Mouse (Mus musculus): ENCODE results near the gene Mef2b. TPM values are rescaled to one million over a fixed set of nuclear protein-coding genes. Genes with fewer than 3 reads are reported as not detected.
A peak's percentile ranks its signal among the peaks of the same experiment; 100 is the strongest.
"Not testable (repeated sequence)": the region's sequence is repeated elsewhere in the genome, so short reads cannot be mapped to it uniquely, and the experiment has no call there.

The Mef2b gene
- total RNA-seq, 2 experiments from 2014 or later, result 0.26 to 0.56 TPM

DNA sequence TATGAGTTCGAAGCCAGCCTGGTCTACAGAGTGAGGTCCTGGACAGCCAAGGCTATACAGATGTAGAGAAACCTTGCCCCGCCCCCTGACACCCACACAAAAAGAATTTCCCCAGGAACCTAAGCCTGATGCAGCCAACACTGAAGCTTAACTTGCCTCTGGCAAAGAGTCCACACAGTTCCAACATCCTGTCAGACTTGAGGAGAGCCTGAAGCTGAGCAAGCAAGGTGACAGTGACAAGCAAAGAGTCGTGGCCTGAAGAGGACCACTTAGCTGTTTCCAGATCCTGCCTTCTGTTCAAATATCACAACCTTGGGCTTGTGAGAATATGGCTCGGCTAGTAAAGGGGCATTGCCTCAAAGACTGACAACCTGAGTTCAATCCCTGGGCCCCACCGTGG, 75.6 kb downstream of the Mef2b start:
- DNase-seq (ENCODE audit: low spot score in 2 of 2), result no peak

GRCm38 (mm10) chr8:70216161-70216560, 76.7 kb downstream of the Mef2b start:
- DNase-seq (ENCODE audit: low spot score in 2 of 2), result not testable (repeated sequence)

DNA sequence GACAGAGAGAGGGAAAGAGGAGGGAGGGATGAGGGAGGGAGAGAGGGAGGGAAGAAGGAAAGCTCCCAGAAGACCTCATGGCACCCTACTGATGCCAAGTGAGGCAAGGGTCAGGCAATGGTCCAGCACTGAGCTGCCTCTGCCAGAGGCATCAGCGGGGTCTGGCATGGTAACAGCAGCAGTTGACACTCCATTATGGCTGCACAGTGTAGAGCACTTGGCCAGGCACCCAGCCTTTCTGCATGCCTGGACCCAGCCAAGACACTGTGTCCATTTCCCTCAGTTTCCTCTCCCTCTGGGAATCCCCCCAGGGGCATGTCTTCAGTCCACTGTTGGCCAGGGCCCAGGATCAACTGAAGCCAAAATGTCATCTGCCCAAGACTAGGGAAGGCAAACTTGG, 77.1 kb downstream of the Mef2b start:
- DNase-seq (ENCODE audit: low spot score in 2 of 2), result peak; percentile 45 to 73

Small RNA genes within 50 kb of the gene (microRNA-seq; reads per million reads assigned to microRNA genes)
- not detected for gene Mir7066

Other genes starting within 250 kb of the Mef2b start
- under 1 TPM in 1 of 2 experiments, not detected in 1; 0.60 TPM for gene Tssk6, start 237.5 kb upstream of the Mef2b start, total RNA-seq (2021)
- 100 to 1,000 TPM; 188 to 196 TPM for gene Ndufa13, start 237.2 kb upstream of the Mef2b start, total RNA-seq (2021)
- 10 to 100 TPM; 10.8 to 11.7 TPM for gene Yjefn3, start 237.0 kb upstream of the Mef2b start, total RNA-seq (2021)
- gene Gatad2a, start 143.3 kb upstream of the Mef2b start, total RNA-seq (2021), result 10 to 100 TPM; 60.9 to 74.5 TPM
- 10 to 100 TPM; 41.0 to 45.2 TPM for gene Mau2, start 97.0 kb upstream of the Mef2b start, total RNA-seq (2021)
- 10 to 100 TPM; 23.0 to 23.8 TPM for gene Sugp1, start 96.9 kb upstream of the Mef2b start, total RNA-seq (2021)
- under 1 TPM; 0.54 to 0.67 TPM for gene Tm6sf2, start 66.8 kb upstream of the Mef2b start, total RNA-seq (2021)
- not detected for gene Hapln4, start 56.3 kb upstream of the Mef2b start, total RNA-seq (2021)
- gene Ncan, start 18.8 kb upstream of the Mef2b start, total RNA-seq (2021), result under 1 TPM; 0.07 to 0.08 TPM
- gene Nr2c2ap, start 8.4 kb upstream of the Mef2b start, total RNA-seq (2021), result 10 to 100 TPM in 1 of 2 experiments, 1 to 10 TPM in 1; 8.6 to 10.3 TPM
- 10 to 100 TPM; 12.7 to 16.6 TPM for gene Rfxank, start 557 bp upstream of the Mef2b start, total RNA-seq (2021)
- 10 to 100 TPM; 25.6 to 27.7 TPM for gene Borcs8, start 212 bp upstream of the Mef2b start, total RNA-seq (2021)
- gene Tmem161a, start 32.6 kb downstream of the Mef2b start, total RNA-seq (2021), result 10 to 100 TPM; 64.5 to 72.5 TPM
- 10 to 100 TPM; 26.2 to 27.9 TPM for gene Slc25a42, start 72.6 kb downstream of the Mef2b start, total RNA-seq (2021)
- gene Sugp2, start 94.5 kb downstream of the Mef2b start, total RNA-seq (2021), result 10 to 100 TPM; 49.1 to 52.6 TPM
- 10 to 100 TPM; 16.1 to 16.4 TPM for gene Armc6, start 94.8 kb downstream of the Mef2b start, total RNA-seq (2021)
- 10 to 100 TPM; 23.2 to 24.3 TPM for gene Homer3, start 143.1 kb downstream of the Mef2b start, total RNA-seq (2021)
- 10 to 100 TPM; 42.8 to 42.9 TPM for gene Ddx49, start 162.8 kb downstream of the Mef2b start, total RNA-seq (2021)
- 100 to 1,000 TPM; 168 to 177 TPM for gene Cope, start 162.8 kb downstream of the Mef2b start, total RNA-seq (2021)
- gene Cers1, start 176.1 kb downstream of the Mef2b start, total RNA-seq (2021), result 10 to 100 TPM; 23.1 to 24.4 TPM
- gene Gdf1, start 190.1 kb downstream of the Mef2b start, total RNA-seq (2021), result 1 to 10 TPM; 3.5 to 4.0 TPM
- 10 to 100 TPM; 45.0 to 47.9 TPM for gene Upf1, start 213.6 kb downstream of the Mef2b start, total RNA-seq (2021)
- gene Comp, start 233.8 kb downstream of the Mef2b start, total RNA-seq (2021), result 1 to 10 TPM; 4.6 to 9.3 TPM